Mouse (Mus musculus) inflammation-experienced regulatory T-cells (primary cell): Measurements from ENCODE around the gene Gabpa. TPM values are rescaled to one million over a fixed set of nuclear protein-coding genes. Genes with fewer than 3 reads are reported as not detected.

Experiments
- polyA plus RNA-seq, 2 experiments: library from polyadenylated mRNA; unstranded; fragments of 100-300 nt; shearing (Covaris generic); gene quantifications; one replicate each; pipeline ENCODE4 v1.2.1; 2017

Gene Gabpa
- 10 to 100 TPM; 40.5 to 48.5 TPM for polyA plus RNA-seq

DNA sequence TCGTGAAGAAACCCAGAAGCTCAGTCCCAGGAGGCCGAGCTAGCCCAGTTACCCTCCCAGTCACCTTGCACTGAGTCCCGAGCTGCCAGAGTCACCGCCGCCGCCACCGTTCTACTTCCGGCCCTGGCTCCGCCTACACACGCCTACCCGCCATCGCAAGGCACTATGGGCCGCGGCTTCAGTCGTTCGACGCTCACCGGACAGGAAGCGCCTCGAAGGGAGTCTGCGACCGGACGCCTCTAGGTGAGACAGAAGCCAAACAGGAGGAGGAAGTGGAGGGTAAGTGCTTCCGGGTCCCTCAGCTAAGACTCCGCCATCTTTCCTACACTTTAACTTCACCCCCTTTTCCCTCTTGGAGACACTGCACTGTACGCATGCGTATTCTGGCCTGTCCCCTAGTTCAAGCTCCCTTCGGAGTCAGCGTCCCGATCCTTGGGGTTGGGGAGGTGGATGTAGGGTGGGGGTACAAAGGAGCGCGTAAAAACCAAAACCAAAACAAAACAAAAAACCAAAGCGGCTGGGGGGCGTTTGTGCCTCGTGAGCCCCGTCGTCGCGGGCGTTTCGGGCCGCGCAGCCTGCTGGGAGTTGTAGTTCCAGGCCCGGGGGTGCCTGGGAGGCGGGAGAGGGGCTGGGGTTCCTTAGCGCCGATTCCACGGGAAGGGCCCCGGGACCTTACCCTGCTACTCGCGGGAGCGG is at the start of gene Gabpa:
Gabpa (plus strand) TSS at position 181 of the 696 bp plus-strand sequence.

DNA sequence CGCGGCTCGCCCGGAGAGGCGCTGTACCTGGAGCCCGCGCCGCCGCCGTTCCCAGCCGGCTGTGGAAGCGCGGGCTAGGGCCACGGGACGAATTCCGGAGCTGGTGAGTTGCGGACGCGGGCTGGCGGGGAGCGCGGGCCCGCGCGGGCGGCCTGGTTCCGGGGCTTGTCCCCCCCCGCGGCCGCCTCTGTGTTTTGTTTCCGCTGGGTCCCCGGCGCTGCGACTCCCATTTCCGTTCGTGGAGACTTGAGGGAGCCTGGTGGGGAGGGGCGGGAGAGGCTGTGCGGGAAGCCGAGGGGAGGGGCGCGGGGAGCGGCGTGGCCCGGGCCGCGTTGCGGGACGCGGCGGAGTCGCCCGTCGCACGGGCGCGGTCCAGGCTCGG is 707 bp downstream of the Gabpa start, which contains the start of gene Atp5j:
Atp5j (minus strand) TSS at position 185 of the 382 bp plus-strand sequence.

Other genes with a start within 250 kb of the Gabpa start
- gene Mrpl39, start 99.2 kb upstream of the Gabpa start, polyA plus RNA-seq, result 10 to 100 TPM; 31.4 to 34.7 TPM
- gene Jam2, start 60.8 kb upstream of the Gabpa start, polyA plus RNA-seq, result under 1 TPM; 0.24 to 0.53 TPM
- 100 to 1,000 TPM; 481 to 485 TPM for gene Atp5j, start 700 bp downstream of the Gabpa start, polyA plus RNA-seq